Mouse (Mus musculus) bone marrow, adult 2 months (tissue): ENCODE measurements around the gene Krt33a.

Experiments used
- CTCF ChIP-seq: fragments of 200-500 bp; IDR thresholded peaks from 2 replicates; pipeline ENCODE4 v1.5.1; 2011; ENCODE audit warnings: low read length, control low read depth; ENCODE audit not compliant: control insufficient read depth, insufficient read depth
- POLR2A ChIP-seq: fragments of 200-500 bp; IDR thresholded peaks from 2 replicates; pipeline ENCODE4 v1.6.1; 2011; ENCODE audit warnings: low read depth, mild to moderate bottlenecking, control low read depth, low read length, borderline replicate concordance; ENCODE audit not compliant: control insufficient read depth

DNA sequence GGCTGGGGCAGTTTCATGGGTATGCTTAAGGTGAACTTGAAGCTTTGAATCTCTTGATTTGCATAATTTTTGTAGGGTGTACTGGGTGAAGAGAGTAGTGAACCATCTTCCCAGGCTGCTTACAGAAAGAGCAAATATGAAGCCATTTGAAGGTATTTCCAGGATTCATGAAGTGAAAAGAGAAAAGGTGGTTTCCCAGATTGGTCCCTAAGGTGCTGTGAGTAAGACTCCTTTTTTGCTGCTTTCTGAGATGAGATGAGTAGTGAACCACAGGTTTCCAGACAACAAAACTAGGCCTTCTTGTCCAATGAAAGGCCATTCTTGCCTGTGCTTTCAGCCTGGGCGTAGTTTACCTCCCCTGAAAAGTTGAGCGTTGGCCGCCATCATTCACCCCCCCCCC, 27.5 kb downstream of the Krt33a start:
- no peak for TF ChIP-seq CTCF
- no peak for TF ChIP-seq POLR2A
